Mouse (Mus musculus): ENCODE measurements around the gene Fam47c. TPM values are rescaled to one million over a fixed set of nuclear protein-coding genes. Genes with fewer than 3 reads are reported as not detected.

Gene Fam47c
- not detected in 2 replicates for polyA plus RNA-seq (2014; fragmentation: Nextera tagmentation; extraction: Ambion mirVana)

DNA sequence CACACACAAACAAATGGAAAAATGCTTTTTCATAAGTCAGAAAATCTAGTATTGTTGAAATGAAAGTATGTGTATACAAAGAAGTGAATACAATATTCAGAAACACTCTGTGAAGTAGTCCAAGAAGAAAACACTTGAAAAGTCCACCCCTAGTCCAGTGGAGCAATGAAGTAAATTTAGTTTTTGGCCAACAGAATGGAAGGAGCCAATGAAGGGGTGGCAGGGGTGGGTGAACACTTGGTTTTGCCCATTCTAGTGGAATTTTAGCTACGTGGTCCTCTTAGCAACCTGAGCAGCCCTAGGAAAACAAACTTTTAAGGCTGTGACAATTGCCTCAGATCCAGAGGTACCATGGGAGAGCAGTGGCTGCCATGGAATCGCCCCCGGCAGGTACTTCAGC lies at the start of gene Fam47c:
Fam47c (plus strand) TSS at position 301 of the 400 bp plus-strand sequence.
- ATAC-seq (ENCODE audit: insufficient number of reproducible peaks, insufficient read depth, low FRiP score, low read depth) = no peak
- Histone ChIP-seq H3K4me3 (ENCODE audit: low read depth, low read length) (no peak within 1 kb of the TSS), H3K9ac (replicated peaks; ENCODE audit: low read depth, low read length) (no peak within 1 kb of the TSS), H3K4me1 (ENCODE audit: control insufficient read depth, insufficient read depth, low read length) (no peaks in the 10 kb centered on the region), H3K27me3 (ENCODE audit: control insufficient read depth, insufficient read depth, low read length) (no peaks in the 10 kb centered on the region), H3K9me3 (ENCODE audit: control insufficient read depth, low read depth, low read length) (no peaks in the 10 kb centered on the region), H3K27ac (ENCODE audit: low read length) (no peak within 1 kb of the TSS), H3K4me2 (replicated peaks; ENCODE audit: low read depth, low read length) (no peak within 1 kb of the TSS), H3K36me3 (ENCODE audit: control insufficient read depth, insufficient read depth, low read length) (no peaks in the 10 kb centered on the region)
- 89% methylated on average over 3 of the region's 3 CpGs for WGBS

DNA sequence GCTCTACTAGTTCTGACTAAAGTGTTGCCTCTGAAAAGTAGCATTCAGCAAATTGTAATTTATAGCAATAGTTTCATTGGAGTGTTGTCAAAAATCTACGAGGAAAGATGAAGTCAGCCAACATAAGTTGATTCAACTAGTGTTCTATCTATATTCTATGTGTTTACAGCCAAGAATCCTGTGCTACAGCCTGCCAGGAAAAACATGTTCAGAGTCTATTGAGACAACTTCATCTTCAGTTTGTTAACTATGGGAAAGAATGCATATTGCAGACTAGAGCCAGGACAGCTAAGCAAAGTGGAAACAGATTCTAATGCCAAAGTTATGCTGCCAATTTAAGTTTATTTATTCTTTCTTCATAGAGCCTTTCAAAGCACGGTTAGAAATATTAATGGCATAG lies 31.8 kb downstream of the Fam47c start:
- no peaks in the 10 kb centered on the region for H3K9me3 ChIP-seq (ENCODE audit: control insufficient read depth, low read depth, low read length)
- H3K4me2 ChIP-seq (replicated peaks; ENCODE audit: low read depth, low read length) = no peak overlapping the region
- 65% methylated on average over 2 of the region's 2 CpGs for WGBS
- ATAC-seq (ENCODE audit: insufficient number of reproducible peaks, insufficient read depth, low FRiP score, low read depth) = no peak
- no peaks in the 10 kb centered on the region for H3K4me1 ChIP-seq (ENCODE audit: control insufficient read depth, insufficient read depth, low read length)
- no peak overlapping the region for H3K9ac ChIP-seq (replicated peaks; ENCODE audit: low read depth, low read length)
- H3K27ac ChIP-seq (ENCODE audit: low read length) = no peak overlapping the region
- no peaks in the 10 kb centered on the region for H3K36me3 ChIP-seq (ENCODE audit: control insufficient read depth, insufficient read depth, low read length)
- H3K4me3 ChIP-seq (ENCODE audit: low read depth, low read length) = no peak overlapping the region
- no peaks in the 10 kb centered on the region for H3K27me3 ChIP-seq (ENCODE audit: control insufficient read depth, insufficient read depth, low read length)

DNA sequence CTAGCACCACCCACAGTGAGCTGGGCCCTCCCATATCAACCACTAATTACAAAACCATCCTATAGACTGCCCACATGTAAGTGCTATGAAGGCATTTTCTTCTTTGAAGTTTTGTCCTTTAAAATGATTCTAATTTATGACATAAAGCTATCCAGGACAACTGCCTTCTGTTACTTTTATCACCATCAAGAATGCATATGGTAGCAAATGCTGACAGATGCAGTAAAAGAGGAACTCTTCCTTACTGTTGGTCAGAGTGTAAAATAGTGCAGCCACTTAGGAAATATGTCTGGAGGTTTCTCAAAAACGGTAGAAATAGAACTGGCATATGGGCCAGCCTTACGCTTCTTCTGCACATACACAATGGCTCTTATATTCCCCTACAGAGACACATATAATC lies 39.5 kb downstream of the Fam47c start:
- 74% methylated on average over 2 of the region's 2 CpGs for WGBS
- Histone ChIP-seq H3K36me3 (ENCODE audit: control insufficient read depth, insufficient read depth, low read length) (no peaks in the 10 kb centered on the region), H3K9me3 (ENCODE audit: control insufficient read depth, low read depth, low read length) (no peaks in the 10 kb centered on the region), H3K4me3 (ENCODE audit: low read depth, low read length) (no peak overlapping the region), H3K4me1 (ENCODE audit: control insufficient read depth, insufficient read depth, low read length) (no peaks in the 10 kb centered on the region), H3K27me3 (ENCODE audit: control insufficient read depth, insufficient read depth, low read length) (no peaks in the 10 kb centered on the region), H3K27ac (ENCODE audit: low read length) (no peak overlapping the region), H3K9ac (replicated peaks; ENCODE audit: low read depth, low read length) (no peak overlapping the region), H3K4me2 (replicated peaks; ENCODE audit: low read depth, low read length) (no peak overlapping the region)
- ATAC-seq (ENCODE audit: insufficient number of reproducible peaks, insufficient read depth, low FRiP score, low read depth) = no peak

Other genes starting within 250 kb of the Fam47c start
- gene Prrg1, start 153.9 kb upstream of the Fam47c start, polyA plus RNA-seq (2014; fragmentation: Nextera tagmentation; extraction: Ambion mirVana) = 12.8 and 16.4 TPM in 2 replicates

Measured in stomach, embryonic 14.5 days (tissue).